Mouse (Mus musculus) MEL (cell line): ENCODE measurements at regions not wholly inside any gene's neighbourhood (a gene's known extent, or its start where the extent isn't known, plus 50 kb on each side); places are given as distances from the start of the nearest gene placed in this dataset.

ENCODE experiments used
- DNase-seq: peaks from one replicate; pipeline ENCODE4 v3.0.0; 2011; ENCODE audit warnings: low read depth, low spot score
- H3K27ac ChIP-seq: 2 replicates; pipeline ENCODE4 v1.5.1; 2012; ENCODE audit warnings: low read depth, mild to moderate bottlenecking, control low read depth, low read length, moderate library complexity; ENCODE audit not compliant: control insufficient read depth
- H3K27me3 ChIP-seq, 2 experiments: fragments of 150-350 bp in 1 of 2; sonication (generic) in 1 of 2; 2 replicates each; pipeline ENCODE4 v1.6.1; 2012; ENCODE audit warnings: low read length in 2 of 2, mild to moderate bottlenecking in 2 of 2, improper control_type of control experiment in 1 of 2, moderate library complexity in 1 of 2; ENCODE audit not compliant: insufficient read depth in 2 of 2, control insufficient read depth in 1 of 2
- H3K36me3 ChIP-seq, 2 experiments: 2 replicates each; pipeline ENCODE4 v1.6.1; 2012 to 2014; ENCODE audit warnings: low read length in 2 of 2, improper control_type of control experiment in 1 of 2, inconsistent platforms in 1 of 2, mild to moderate bottlenecking in 1 of 2; ENCODE audit not compliant: insufficient read depth in 2 of 2, control insufficient read depth in 1 of 2
- H3K4me1 ChIP-seq, 2 experiments: fragments of 150-350 bp in 1 of 2; sonication (generic) in 1 of 2; 2 replicates each; pipeline ENCODE4 v1.6.1; 2012; ENCODE audit warnings: low read length in 2 of 2, improper control_type of control experiment in 1 of 2, mild to moderate bottlenecking in 1 of 2; ENCODE audit not compliant: insufficient read depth in 2 of 2, control insufficient read depth in 1 of 2
- H3K4me3 ChIP-seq, 2 experiments: fragments of 150-350 bp in 1 of 2; sonication (generic) in 1 of 2; 2 replicates each; pipeline ENCODE4 v1.5.1; 2012; ENCODE audit warnings: low read depth in 2 of 2, low read length in 2 of 2, mild to moderate bottlenecking in 2 of 2, moderate library complexity in 2 of 2, control low read depth in 1 of 2, improper control_type of control experiment in 1 of 2; ENCODE audit not compliant: control insufficient read depth in 1 of 2, insufficient read depth in 1 of 2
- H3K79me2 ChIP-seq: 2 replicates; pipeline ENCODE4 v1.6.1; 2012; ENCODE audit warnings: mild to moderate bottlenecking, low read length, moderate library complexity; ENCODE audit not compliant: control insufficient read depth, poor library complexity, insufficient read depth
- H3K9ac ChIP-seq: 2 replicates; pipeline ENCODE4 v1.6.1; 2012; ENCODE audit warnings: low read depth, mild to moderate bottlenecking, control low read depth, low read length, moderate library complexity; ENCODE audit not compliant: control insufficient read depth, poor library complexity, severe bottlenecking
- H3K9me3 ChIP-seq: fragments of 150-350 bp; sonication (generic); replicated peaks from 2 replicates; pipeline ENCODE4 v1.6.1; 2012; ENCODE audit warnings: mild to moderate bottlenecking, low read length, improper control_type of control experiment, moderate library complexity; ENCODE audit not compliant: insufficient read depth
- CHD1 ChIP-seq: IDR thresholded peaks from 2 replicates; pipeline ENCODE4 v1.6.1; 2012; ENCODE audit warnings: low read depth, mild to moderate bottlenecking, inconsistent platforms, low read length, improper control_type of control experiment
- CTCF ChIP-seq, 3 experiments: IDR thresholded peaks in 2 of 3; conservative IDR thresholded peaks in 1 of 3; 2 replicates each; pipeline ENCODE4 v1.5.1; 2011 to 2012; ENCODE audit warnings: low read length in 3 of 3, low read depth in 2 of 3, mild to moderate bottlenecking in 2 of 3, improper control_type of control experiment in 1 of 3, inconsistent platforms in 1 of 3, mixed read lengths in 1 of 3, moderate library complexity in 1 of 3; ENCODE audit not compliant: control insufficient read depth in 1 of 3, insufficient read depth in 1 of 3, poor library complexity in 1 of 3, severe bottlenecking in 1 of 3
- E2F4 ChIP-seq: IDR thresholded peaks from 2 replicates; pipeline ENCODE4 v1.6.1; 2011; ENCODE audit warnings: low read depth, low read length, improper control_type of control experiment, borderline replicate concordance
- EP300 ChIP-seq, 2 experiments: IDR thresholded peaks; 2 replicates each; pipeline ENCODE4 v1.6.1; 2011; ENCODE audit warnings: improper control_type of control experiment in 2 of 2, low read length in 2 of 2, low read depth in 1 of 2, mild to moderate bottlenecking in 1 of 2
- ETS1 ChIP-seq: IDR thresholded peaks from 2 replicates; pipeline ENCODE4 v1.6.1; 2012; ENCODE audit warnings: low read depth, mild to moderate bottlenecking, inconsistent platforms, low read length, improper control_type of control experiment, moderate library complexity
- GATA1 ChIP-seq: IDR thresholded peaks from 2 replicates; pipeline ENCODE4 v1.6.1; 2011; ENCODE audit warnings: low read depth, low read length, improper control_type of control experiment
- KAT2A ChIP-seq: conservative IDR thresholded peaks from 2 replicates; pipeline ENCODE4 v1.6.1; 2012; ENCODE audit warnings: low read depth, low read length, improper control_type of control experiment, inconsistent platforms
- MAFK ChIP-seq: IDR thresholded peaks from 2 replicates; pipeline ENCODE4 v1.6.1; 2011; ENCODE audit warnings: low read depth, mild to moderate bottlenecking, low read length, improper control_type of control experiment, borderline replicate concordance
- MAZ ChIP-seq: IDR thresholded peaks from 2 replicates; pipeline ENCODE4 v1.6.1; 2012; ENCODE audit warnings: low read depth, mild to moderate bottlenecking, inconsistent platforms, low read length, improper control_type of control experiment
- MEF2A ChIP-seq: IDR thresholded peaks from 2 replicates; pipeline ENCODE4 v1.6.1; 2014; ENCODE audit warnings: low read depth, mild to moderate bottlenecking, inconsistent platforms, low read length, improper control_type of control experiment; ENCODE audit not compliant: poor library complexity, insufficient replicate concordance, severe bottlenecking; ENCODE audit errors: extremely low read depth
- MXI1 ChIP-seq: IDR thresholded peaks from 2 replicates; pipeline ENCODE4 v1.6.1; 2011; ENCODE audit warnings: mild to moderate bottlenecking, low read depth, low read length, improper control_type of control experiment
- MYC ChIP-seq: IDR thresholded peaks from 2 replicates; pipeline ENCODE4 v1.6.1; 2011; ENCODE audit warnings: low read depth, mild to moderate bottlenecking, low read length, improper control_type of control experiment, moderate library complexity
- NELFE ChIP-seq: IDR thresholded peaks from 2 replicates; pipeline ENCODE4 v1.6.1; 2011; ENCODE audit warnings: low read depth, low read length, improper control_type of control experiment
- NRF1 ChIP-seq: IDR thresholded peaks from 2 replicates; pipeline ENCODE4 v1.6.1; 2014; ENCODE audit warnings: low read depth, mild to moderate bottlenecking, inconsistent platforms, low read length, improper control_type of control experiment, moderate library complexity; ENCODE audit not compliant: poor library complexity, insufficient read depth, severe bottlenecking
- POLR2AphosphoS2 ChIP-seq: IDR thresholded peaks from 2 replicates; pipeline ENCODE4 v1.6.1; 2011; ENCODE audit warnings: low read length, improper control_type of control experiment
- RAD21 ChIP-seq: IDR thresholded peaks from 2 replicates; pipeline ENCODE4 v1.6.1; 2011; ENCODE audit warnings: mild to moderate bottlenecking, low read depth, low read length, improper control_type of control experiment
- RCOR1 ChIP-seq: IDR thresholded peaks from 2 replicates; pipeline ENCODE4 v1.6.1; 2012; ENCODE audit warnings: low read depth, mild to moderate bottlenecking, inconsistent platforms, low read length, improper control_type of control experiment
- SIN3A ChIP-seq: IDR thresholded peaks from 2 replicates; pipeline ENCODE4 v1.6.1; 2012; ENCODE audit warnings: low read length, improper control_type of control experiment, inconsistent platforms
- SMC3 ChIP-seq: IDR thresholded peaks from 2 replicates; pipeline ENCODE4 v1.6.1; 2011; ENCODE audit warnings: low read depth, low read length, improper control_type of control experiment
- USF1 ChIP-seq: IDR thresholded peaks from 2 replicates; pipeline ENCODE4 v1.6.1; 2014; ENCODE audit warnings: low read depth, mild to moderate bottlenecking, inconsistent platforms, low read length, improper control_type of control experiment, moderate library complexity
- USF2 ChIP-seq, 2 experiments: IDR thresholded peaks; 2 replicates each; pipeline ENCODE4 v1.6.1; 2011 to 2012; ENCODE audit warnings: improper control_type of control experiment in 2 of 2, low read length in 2 of 2, borderline replicate concordance in 1 of 2, inconsistent platforms in 1 of 2, low read depth in 1 of 2, mild to moderate bottlenecking in 1 of 2; ENCODE audit not compliant: insufficient read depth in 1 of 2
- ZKSCAN1 ChIP-seq: IDR thresholded peaks from 2 replicates; pipeline ENCODE4 v1.6.1; 2012; ENCODE audit warnings: low read depth, mild to moderate bottlenecking, inconsistent platforms, low read length, improper control_type of control experiment, moderate library complexity
- ZNF384 ChIP-seq: IDR thresholded peaks from 2 replicates; pipeline ENCODE4 v1.6.1; 2012; ENCODE audit warnings: low read depth, mild to moderate bottlenecking, inconsistent platforms, low read length, improper control_type of control experiment

DNA sequence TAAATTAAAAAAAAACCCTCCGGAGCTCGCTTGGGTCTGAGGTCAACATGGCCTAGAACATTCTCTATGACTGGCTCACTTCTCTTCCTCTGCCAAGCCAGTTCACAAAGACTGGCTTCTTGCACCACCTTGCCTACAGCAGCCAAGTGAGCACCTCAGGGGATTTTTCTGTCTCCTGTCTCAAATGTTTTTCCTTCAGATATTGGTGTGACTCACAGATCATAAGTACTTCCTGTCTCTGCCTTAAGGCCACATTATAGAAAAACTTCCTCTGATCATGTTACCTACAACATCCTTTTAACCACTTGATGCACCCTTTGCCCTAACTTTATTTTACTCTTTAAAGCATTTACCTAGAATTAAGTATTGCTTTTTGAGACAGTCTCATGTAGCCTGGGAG is 230.0 kb upstream of the Clint1 start:
- TF ChIP-seq USF2 (IDR thresholded peaks at IDR 0.05; ENCODE audit: borderline replicate concordance in 1 of 2, insufficient read depth in 1 of 2, low read depth in 1 of 2, low read length in 2 of 2) (no peak), ETS1 (no peak), NELFE (no peak), EP300 (IDR thresholded peaks at IDR 0.05; ENCODE audit: low read depth in 1 of 2, low read length in 2 of 2) (no peak), MEF2A (no peak), MXI1 (no peak), CTCF (IDR thresholded peaks at IDR 0.05 in 2 of 3, conservative IDR thresholded peaks at IDR 0.05 in 1 of 3; ENCODE audit: control insufficient read depth in 1 of 3, insufficient read depth in 1 of 3, low read depth in 2 of 3, low read length in 3 of 3, poor library complexity in 1 of 3, severe bottlenecking in 1 of 3) (no peak), ZNF384 (no peak), RCOR1 (no peak), SMC3 (no peak), USF1 (no peak)
- Histone ChIP-seq H3K36me3 (no peaks in the 10 kb centered on the region), H3K4me3 (no peak overlapping the region)

DNA sequence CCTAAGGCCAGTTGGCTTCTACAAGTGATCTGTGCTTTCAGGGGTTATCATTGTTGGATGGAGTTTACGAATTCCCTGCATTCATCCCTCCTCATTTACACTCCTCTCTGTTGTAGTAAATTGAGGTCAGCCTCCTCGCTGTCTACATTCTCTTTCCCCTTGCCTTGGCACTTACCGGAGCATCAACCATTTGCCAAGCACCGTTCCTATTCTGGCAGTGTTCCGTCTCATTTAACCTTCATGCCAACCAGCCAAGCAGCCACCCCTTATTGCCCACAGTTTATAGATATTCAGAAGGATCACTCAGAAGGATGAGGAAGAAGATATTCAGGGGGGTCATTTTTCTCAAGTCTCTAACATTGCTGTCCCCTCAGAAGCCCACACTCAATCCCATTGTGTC is 229.2 kb upstream of the Clint1 start:
- Histone ChIP-seq H3K36me3 (no peaks in the 10 kb centered on the region), H3K27me3 (no peaks in the 10 kb centered on the region), H3K4me3 (no peak overlapping the region), H3K79me2 (no peaks in the 10 kb centered on the region), H3K27ac (no peak overlapping the region), H3K9ac (no peak overlapping the region), H3K4me1 (no peaks in the 10 kb centered on the region), H3K9me3 (no peaks in the 10 kb centered on the region)
- no peak for DNase-seq
- TF ChIP-seq ZKSCAN1 (no peak), SMC3 (no peak), SIN3A (no peak)

More for the DNA sequence above, 230.0 kb upstream of the Clint1 start:
- H3K9me3 ChIP-seq: no peaks in the 10 kb centered on the region
- no peak overlapping the region for H3K27ac ChIP-seq
- no peak overlapping the region for H3K9ac ChIP-seq
- H3K79me2 ChIP-seq: no peaks in the 10 kb centered on the region
- DNase-seq: no peak
- no peaks in the 10 kb centered on the region for H3K27me3 ChIP-seq
- no peaks in the 10 kb centered on the region for H3K4me1 ChIP-seq

DNA sequence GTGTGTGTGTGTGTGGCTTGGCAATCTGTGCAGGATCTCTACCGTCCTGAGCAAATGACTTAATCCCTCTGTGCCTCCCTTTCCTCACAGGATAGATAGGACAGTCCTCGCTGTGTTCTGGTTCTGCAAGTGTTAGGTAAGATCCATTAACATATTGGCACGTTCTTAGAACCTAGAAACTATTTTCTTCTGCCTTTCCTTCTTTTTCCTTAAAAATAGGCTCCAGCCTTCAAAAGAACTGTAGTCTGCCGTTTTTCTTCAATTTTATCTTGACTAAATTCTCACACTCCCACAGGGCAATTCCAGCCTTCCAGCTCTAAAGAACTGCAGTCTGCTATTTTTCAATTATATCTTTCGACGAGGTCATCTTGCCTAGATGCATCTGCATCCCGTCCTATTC is 227.6 kb upstream of the Clint1 start:
- Histone ChIP-seq H3K4me3 (no peak overlapping the region), H3K36me3 (no peaks in the 10 kb centered on the region), H3K27me3 (no peaks in the 10 kb centered on the region), H3K27ac (no peak overlapping the region), H3K9me3 (no peaks in the 10 kb centered on the region), H3K4me1 (no peaks in the 10 kb centered on the region), H3K9ac (no peak overlapping the region), H3K79me2 (no peaks in the 10 kb centered on the region)
- TF ChIP-seq CHD1: no peak
- TF ChIP-seq USF2 (IDR thresholded peaks at IDR 0.05; ENCODE audit: borderline replicate concordance in 1 of 2, insufficient read depth in 1 of 2, low read depth in 1 of 2, low read length in 2 of 2): no peak
- TF ChIP-seq NRF1: no peak
- no peak for TF ChIP-seq ETS1
- TF ChIP-seq MAFK: no peak
- TF ChIP-seq MXI1: no peak
- no peak for TF ChIP-seq KAT2A
- TF ChIP-seq ZKSCAN1: no peak
- TF ChIP-seq MAZ: no peak
- TF ChIP-seq RAD21: no peak
- TF ChIP-seq SIN3A: no peak
- no peak for TF ChIP-seq MYC
- TF ChIP-seq SMC3: no peak
- no peak for TF ChIP-seq E2F4
- no peak for TF ChIP-seq POLR2AphosphoS2
- TF ChIP-seq USF1: no peak
- TF ChIP-seq GATA1: no peak
- no peak for TF ChIP-seq RCOR1
- no peak for DNase-seq
